Mouse (Mus musculus): Measurements from ENCODE around the gene Apbb1ip.
"Not testable (repeated sequence)": the region's sequence is repeated elsewhere in the genome, so short reads cannot be mapped to it uniquely, and the experiment has no call there.

Gene Apbb1ip

GRCm38 (mm10) chr2:22813921-22814320 lies 40.0 kb downstream of the Apbb1ip start:
- no peak for ATAC-seq (ENCODE audit: insufficient number of reproducible peaks, low FRiP score, low TSS enrichment)

DNA sequence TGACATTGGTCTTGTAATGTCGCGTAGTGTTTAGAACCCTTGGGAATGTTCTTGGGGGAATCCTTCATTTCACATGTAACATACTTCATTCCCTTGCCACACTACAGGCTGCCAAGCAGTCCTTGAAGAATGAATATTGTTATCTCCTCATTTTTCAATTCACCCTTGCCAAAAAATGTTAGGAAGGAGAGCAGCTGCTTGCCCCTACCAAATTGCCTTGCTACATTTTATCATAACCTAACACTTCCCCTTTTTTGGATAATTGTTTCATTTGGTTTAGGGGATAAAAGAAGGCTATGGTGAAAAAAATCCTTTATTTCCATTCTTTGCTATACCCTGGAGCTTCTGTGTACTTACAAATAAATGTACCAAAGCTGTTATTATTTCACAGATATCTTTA lies 41.8 kb downstream of the Apbb1ip start:
- ATAC-seq (ENCODE audit: insufficient number of reproducible peaks, low FRiP score, low TSS enrichment): no peak

- ATAC-seq (ENCODE audit: insufficient number of reproducible peaks, low FRiP score, low TSS enrichment): no peak
These were observed 42.3 kb downstream of the Apbb1ip start for GRCm38 (mm10) chr2:22816231-22816630.

DNA sequence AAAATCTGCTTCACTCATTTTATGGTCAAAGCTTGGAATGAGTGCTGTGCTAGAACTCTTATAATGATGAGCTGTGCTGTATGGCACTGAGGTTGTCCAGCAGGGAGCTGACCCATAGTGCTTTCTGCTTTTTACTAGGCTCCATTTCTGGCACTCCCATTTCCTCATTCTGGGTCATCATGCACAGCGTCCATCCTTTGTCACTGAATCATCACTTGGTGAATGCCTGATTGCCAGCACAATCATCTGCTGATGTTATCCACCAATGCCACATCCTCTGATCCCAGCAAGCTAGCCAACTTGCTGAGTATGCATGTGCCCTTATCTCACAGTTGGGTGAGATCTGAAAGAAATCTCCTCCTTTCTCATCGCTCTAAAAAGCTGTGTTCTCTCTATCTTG lies 48.4 kb downstream of the Apbb1ip start:
- no peak for ATAC-seq (ENCODE audit: insufficient number of reproducible peaks, low FRiP score, low TSS enrichment)

- no peak for ATAC-seq (ENCODE audit: insufficient number of reproducible peaks, low FRiP score, low TSS enrichment)
These were observed 71.6 kb downstream of the Apbb1ip start for GRCm38 (mm10) chr2:22845514-22845913.

- ATAC-seq (ENCODE audit: insufficient number of reproducible peaks, low FRiP score, low TSS enrichment): no peak
These were observed 78.0 kb downstream of the Apbb1ip start for GRCm38 (mm10) chr2:22851900-22852299.

DNA sequence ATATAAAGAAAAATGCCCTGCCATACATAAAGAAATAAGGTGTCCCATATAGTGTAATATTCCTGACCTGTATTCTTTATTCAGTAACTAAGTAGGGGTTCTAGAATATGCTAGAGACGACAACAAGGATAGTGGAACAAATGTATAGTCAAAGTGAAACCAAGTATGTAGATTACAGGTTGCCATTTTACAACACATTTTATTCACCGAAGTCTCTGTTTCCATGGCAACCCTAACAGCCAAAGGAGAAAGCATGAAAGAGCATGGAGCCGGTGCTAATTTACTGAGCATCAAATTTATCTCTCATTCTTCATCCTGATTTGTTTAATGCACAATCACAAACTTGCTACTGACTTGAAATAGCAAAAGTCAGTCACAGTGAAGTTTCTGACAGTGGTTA lies 83.6 kb downstream of the Apbb1ip start:
- no peak for ATAC-seq (ENCODE audit: insufficient number of reproducible peaks, low FRiP score, low TSS enrichment)

GRCm38 (mm10) chr2:22862194-22862593 lies 88.3 kb downstream of the Apbb1ip start:
- no peak for ATAC-seq (ENCODE audit: insufficient number of reproducible peaks, low FRiP score, low TSS enrichment)

- peak; percentile 74 for ATAC-seq (ENCODE audit: insufficient number of reproducible peaks, low FRiP score, low TSS enrichment)
These were observed 90.6 kb downstream of the Apbb1ip start for GRCm38 (mm10) chr2:22864394-22865037.

- no peak for ATAC-seq (ENCODE audit: insufficient number of reproducible peaks, low FRiP score, low TSS enrichment)
These were observed 91.9 kb downstream of the Apbb1ip start for GRCm38 (mm10) chr2:22865818-22866217.

GRCm38 (mm10) chr2:22866894-22867424 lies 93.1 kb downstream of the Apbb1ip start:
- ATAC-seq (ENCODE audit: insufficient number of reproducible peaks, low FRiP score, low TSS enrichment): no peak

DNA sequence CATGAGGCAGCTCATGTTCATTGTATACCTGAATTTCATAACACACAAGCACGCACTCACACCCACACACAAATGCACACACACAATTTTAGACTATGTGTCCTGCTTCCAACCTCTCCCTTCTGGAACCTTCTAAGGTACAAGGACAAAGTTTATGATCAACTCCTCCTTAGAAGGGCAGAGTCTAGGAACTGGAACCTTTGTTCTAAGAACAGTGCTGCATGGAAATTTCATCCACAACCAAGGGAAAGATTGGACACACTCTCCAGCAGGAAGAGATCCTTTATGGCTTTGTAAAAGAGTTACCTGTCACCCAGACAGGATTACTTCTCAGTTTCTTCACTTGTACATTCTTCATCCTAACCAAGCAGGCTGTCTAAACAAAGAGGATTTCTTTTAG lies 99.3 kb downstream of the Apbb1ip start:
- no peak for ATAC-seq (ENCODE audit: insufficient number of reproducible peaks, low FRiP score, low TSS enrichment)

GRCm38 (mm10) chr2:22874628-22875027 lies 100.7 kb downstream of the Apbb1ip start:
- ATAC-seq (ENCODE audit: insufficient number of reproducible peaks, low FRiP score, low TSS enrichment): no peak

- ATAC-seq (ENCODE audit: insufficient number of reproducible peaks, low FRiP score, low TSS enrichment): no peak
These were observed 102.7 kb downstream of the Apbb1ip start for GRCm38 (mm10) chr2:22876614-22877013.

GRCm38 (mm10) chr2:22878781-22879180 lies 104.9 kb downstream of the Apbb1ip start:
- no peak for ATAC-seq (ENCODE audit: insufficient number of reproducible peaks, low FRiP score, low TSS enrichment)

- ATAC-seq (ENCODE audit: insufficient number of reproducible peaks, low FRiP score, low TSS enrichment): not testable (repeated sequence)
These were observed 106.8 kb downstream of the Apbb1ip start for GRCm38 (mm10) chr2:22880726-22881125.

DNA sequence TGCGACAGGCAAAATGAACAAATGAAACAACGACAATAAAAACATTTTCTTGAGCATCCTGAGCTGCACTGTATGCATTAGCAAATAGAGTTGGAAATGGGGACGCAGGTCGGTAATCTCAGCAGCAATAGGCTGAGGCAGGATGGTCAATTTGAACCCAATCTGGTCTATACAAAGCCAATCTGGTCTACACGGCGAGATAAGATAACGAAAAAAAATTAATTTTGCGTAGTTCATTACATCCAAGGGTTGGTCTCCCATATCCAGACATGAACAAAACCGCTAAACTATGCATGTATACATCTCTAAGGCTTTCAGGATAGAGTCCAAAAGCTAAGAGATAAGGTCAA lies 121.0 kb downstream of the Apbb1ip start:
- ATAC-seq (ENCODE audit: insufficient number of reproducible peaks, low FRiP score, low TSS enrichment): no peak

DNA sequence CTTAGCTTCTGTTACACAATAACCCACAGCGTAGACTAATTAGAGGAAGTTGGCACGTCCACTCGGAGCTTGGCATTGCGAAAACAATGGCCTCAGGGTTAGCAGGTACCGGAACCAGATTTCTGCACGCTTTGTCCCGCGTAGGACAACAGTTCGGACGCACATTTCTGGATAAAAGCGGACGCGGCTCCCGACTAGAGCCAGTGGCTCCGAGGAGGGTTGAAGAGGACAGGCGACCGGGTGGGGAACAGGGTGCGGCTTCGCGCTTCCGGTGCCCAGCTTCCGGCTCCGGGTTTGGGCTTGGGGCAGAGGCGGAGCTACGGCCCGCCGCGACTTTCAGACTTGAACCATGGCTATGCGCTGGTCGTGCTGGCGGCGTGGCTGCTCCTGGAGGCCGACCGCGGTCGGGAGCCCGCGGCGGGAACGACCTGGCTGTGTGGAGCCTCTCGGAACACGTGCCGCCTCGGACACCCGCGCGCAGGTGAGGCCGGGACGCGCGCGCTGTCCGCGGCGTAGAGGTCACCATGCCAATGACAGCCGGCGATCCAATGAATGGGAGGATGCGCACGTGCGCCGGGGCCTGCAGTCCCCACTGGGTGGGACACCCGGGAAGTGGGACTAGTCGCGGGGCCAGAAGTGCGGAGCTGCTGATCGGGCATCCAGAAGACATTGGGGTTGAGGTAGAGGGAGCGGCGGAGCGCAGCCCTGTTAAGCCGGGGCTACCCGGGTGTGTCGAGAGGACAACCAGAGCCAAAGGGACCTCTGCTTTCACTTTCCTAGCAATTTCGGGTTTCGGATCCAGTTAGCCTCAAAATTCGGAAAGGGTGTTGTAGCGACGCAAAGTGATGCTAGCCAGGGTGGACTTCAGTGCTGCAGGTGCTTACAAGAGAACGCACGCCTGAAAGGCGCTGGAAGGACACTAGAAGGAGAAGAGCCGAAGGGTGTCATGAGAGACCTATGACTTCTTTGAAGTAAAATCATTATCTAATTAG lies 121.7 kb downstream of the Apbb1ip start, which contains the start of gene Pdss1:
TSS of gene Pdss1 (plus strand) at position 241 of the 992 bp plus-strand sequence.
- ATAC-seq (ENCODE audit: insufficient number of reproducible peaks, low FRiP score, low TSS enrichment): peak; percentile 99

DNA sequence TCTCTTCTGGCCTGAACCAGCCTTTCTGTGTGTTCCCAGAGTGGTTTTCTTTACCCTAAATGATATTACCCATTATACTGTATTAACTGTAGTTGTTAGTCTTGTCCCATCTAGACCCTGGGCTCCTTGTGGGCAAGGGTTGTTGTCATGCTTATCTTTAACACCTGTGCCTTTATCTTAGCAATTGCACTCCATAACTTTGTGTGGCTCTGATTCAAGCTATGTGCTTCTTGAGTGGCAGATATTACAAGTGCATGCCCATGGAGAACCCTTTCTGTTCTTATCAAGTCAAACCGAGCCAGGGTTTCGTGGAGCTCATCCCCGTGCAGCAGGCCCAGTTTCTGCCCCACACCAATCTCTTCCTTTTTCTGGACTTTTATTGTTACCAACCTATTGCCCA lies 130.1 kb downstream of the Apbb1ip start:
- no peak for ATAC-seq (ENCODE audit: insufficient number of reproducible peaks, low FRiP score, low TSS enrichment)

DNA sequence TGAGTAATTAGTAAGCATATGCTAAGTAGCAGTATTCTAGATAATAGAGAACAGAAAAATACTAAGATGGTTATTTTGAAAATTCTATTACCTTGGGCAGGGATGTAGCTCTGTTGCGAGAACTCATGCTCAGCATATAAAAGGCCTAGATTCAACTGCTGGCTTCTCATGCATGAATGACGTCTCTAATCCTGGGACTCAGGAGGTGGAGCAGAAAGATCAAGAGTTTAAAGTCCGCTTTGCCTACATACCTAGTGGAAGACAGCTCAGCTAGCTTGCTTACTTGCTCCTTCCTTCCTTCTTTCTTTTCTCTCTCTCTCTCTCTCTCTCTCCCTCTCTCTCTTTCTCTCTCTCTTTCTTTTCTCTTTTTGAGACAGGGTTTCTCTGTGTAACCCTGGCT lies 140.5 kb downstream of the Apbb1ip start:
- ATAC-seq (ENCODE audit: insufficient number of reproducible peaks, low FRiP score, low TSS enrichment): no peak

DNA sequence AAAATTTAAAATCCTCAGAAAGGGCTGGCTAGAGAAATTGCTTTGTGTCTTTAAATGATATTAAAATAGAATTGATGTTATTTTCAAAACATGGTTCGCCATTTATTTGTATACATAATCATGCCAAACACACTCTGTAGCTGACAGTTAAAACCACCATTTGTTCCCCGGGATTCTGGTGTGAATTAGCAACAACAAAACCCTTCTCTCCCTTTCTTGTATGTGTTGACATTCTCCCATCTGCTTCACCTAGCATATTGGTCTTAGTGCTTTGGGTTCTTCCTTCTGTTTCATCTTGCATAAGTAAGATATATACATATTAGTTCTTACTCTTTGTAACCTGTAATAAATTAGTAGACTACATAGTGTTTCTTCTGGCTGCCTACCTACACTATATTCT lies 144.8 kb downstream of the Apbb1ip start:
- no peak for ATAC-seq (ENCODE audit: insufficient number of reproducible peaks, low FRiP score, low TSS enrichment)

Measured in cerebellum, adult (tissue).